Mouse (Mus musculus): ENCODE measurements around the gene Ppp2r5b. TPM values are rescaled to one million over a fixed set of nuclear protein-coding genes. Genes with fewer than 3 reads are reported as not detected.

Gene Ppp2r5b
- total RNA-seq, 2 experiments from 2014 or later, result 189 to 193 TPM

DNA sequence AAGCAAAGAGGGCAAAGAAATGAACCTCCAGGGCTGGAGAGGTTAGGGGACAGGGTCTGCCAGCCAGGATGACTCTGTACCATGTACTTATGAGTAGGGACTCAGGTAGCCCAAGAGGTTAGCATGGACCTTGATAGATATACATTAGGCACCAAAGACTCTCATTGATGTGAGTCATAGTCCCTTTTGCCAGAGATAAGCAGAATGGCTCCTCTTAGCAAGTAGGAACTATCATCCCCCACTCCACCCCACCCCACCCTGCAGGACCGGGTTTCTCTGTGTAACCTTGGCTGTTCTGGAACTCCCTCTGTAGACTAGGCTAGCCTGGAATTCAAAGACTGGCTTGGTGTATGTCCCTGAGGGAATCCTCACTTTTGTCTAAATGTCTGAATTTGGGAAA lies 4.5 kb upstream of the Ppp2r5b start:
- DNase-seq, result no peak
- intact Hi-C loops (cut with DNase I), result no loop called here

DNA sequence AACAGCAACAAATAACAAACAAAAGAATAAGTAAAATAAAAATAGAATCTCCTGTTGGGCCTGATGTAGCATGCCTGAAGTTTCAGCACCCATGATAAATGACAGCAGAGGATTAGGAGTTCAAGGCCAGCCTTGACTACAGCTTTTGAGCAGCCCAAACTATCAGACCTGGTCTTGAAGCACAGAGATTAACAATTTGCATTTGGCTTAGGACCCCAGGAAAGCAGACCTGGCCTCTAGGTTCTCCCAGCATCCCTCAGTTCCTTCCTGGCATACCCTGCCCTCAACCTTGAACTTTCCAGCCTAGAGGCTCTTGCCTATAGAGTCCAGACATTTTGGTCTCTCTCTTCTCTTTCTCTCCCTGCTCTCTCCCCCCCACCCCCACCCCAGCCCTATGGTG lies 3.1 kb upstream of the Ppp2r5b start:
- intact Hi-C loops (cut with DNase I), result no loop called here
- DNase-seq, result no peak

DNA sequence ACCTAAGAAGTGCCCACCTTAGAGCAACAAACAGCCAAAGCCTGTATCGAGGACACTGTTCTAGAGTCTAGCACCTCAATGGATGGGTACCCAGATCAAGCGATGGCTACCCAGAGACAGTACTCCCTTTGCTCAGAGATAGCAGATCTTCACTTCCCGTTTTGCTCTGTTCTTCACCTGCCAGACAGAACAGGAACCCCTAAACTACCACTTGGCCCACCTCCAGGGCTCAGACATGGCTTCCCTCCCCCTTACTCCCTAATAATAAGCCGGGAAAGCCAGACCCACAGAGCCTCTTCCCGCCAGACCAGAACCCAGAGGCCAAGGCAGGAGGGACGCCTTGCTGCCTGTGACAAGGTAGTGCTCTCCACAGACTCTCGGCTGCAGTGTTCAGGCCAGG lies 1.2 kb upstream of the Ppp2r5b start:
- DNase-seq, result no peak
- intact Hi-C loops (cut with DNase I), result no loop called here

DNA sequence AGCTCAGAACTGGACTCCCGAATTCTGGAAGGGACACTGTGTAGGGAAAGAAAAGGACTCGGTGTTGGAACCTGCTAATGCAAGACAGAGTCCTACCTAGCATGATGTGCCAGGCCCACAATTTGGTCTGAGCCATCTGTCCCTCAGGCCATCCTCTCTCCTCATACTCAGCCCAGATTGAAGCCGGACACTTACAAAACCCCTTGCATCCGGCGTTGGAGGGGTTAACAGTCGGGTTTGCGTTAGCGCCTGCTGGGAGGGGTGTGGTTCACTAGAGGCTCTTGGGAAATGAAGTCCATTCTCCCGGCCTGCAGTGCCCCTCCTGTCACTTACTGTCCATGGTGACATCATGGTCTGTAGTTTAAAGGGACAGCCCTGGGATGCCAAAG lies 375 bp upstream of the Ppp2r5b start:
- intact Hi-C loops (cut with DNase I), result no loop called here
- peak; percentile 96 for DNase-seq

DNA sequence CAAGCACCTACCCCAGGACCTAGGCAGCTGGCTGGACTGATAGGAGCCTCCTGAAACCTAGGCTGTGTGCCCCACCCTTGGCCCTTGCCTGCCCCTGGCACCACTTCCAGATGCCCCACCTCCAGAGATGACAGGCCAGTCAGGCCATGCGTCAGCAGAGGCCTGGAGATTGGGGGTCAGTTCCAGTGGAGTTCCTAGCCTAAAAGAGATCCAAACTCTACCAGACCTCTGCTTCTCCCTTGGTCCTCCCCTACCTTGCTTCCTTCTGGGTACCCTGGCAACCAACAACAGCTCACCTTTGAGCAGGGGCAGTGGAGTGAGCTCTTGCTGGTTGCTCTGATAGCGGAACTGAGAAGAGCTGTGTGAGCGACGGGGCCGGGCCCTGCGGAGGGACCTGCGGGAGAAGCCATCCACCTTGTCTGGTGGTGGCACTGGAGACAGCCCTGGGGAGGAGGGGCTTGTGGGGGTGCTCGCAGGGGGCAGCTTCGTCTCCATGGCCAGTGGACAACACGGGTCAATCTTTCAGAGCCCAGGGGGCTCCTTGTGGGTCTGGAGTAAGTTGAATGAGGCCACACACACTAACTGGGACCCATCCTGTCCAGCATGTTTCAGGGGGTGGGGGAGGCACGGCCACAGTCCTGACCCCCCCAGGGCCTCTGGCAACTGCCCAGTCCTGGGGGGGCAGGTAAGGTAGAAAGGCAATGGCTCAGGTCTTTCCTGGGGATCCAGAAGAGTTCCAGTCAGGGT lies 1.2 kb downstream of the Ppp2r5b start:
- no peak for DNase-seq
- intact Hi-C loops (cut with DNase I), result no loop called here

DNA sequence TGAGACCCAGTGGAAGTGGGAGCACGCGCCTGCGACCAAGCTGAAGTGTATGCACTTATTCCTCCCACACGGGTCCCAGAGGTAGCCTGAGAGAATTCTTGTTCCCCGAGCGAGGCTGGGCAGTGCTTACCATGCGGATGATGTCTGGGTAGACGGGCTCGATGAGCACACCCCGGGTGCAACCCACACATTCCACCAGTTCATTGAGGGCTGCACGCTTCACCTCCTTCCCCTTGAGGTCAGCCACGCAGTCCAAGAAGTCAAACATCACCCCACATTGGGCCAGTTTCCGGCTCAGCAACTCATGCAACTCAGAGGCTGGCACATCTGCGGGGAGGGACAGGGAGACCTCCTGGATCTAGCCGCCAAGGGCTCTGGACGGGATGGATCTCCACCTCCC lies 2.0 kb downstream of the Ppp2r5b start:
- DNase-seq, result no peak
- intact Hi-C loops (cut with DNase I), result no loop called here

DNA sequence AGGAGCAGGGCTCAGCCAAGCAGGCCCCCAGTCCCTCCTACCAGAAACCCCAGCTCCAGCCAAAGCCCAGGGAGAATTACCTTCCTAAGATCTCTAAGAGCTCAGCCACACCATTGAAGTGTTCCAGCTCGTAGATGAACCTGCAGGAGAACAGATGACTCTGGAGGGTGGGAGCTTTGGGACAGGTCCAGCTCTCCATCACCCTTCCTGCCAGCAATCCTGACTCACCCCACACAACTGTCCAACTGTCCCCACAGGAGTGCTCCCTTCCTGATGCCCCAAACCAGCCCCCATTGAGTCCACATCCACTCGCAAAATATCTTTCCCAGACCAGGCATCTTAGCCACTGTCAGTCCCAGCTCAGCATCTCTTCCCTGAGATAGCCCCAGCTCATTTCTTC lies 4.6 kb downstream of the Ppp2r5b start:
- no peak for DNase-seq
- intact Hi-C loops (cut with DNase I), result no loop called here

DNA sequence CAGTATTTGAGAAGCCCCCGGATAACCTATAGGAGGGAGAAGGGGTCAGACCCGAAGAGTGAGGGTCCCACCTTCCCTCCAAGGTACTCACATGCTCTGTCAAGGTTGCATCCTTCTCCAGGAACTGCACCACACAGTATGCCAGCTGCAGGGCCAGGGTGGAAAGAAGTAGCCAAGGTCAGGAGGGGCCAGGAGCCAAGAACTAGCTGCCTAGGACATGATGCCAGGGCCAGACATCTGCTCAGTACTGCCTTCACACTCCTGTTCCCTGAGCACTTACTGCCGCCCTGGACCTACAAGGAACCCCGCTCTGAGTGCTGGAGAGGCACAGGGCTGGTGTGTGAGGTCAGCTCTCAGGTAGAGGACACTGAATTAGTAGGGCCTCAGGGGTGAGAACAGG lies 5.3 kb downstream of the Ppp2r5b start:
- intact Hi-C loops (cut with DNase I), result no loop called here
- DNase-seq, result peak; percentile 31

DNA sequence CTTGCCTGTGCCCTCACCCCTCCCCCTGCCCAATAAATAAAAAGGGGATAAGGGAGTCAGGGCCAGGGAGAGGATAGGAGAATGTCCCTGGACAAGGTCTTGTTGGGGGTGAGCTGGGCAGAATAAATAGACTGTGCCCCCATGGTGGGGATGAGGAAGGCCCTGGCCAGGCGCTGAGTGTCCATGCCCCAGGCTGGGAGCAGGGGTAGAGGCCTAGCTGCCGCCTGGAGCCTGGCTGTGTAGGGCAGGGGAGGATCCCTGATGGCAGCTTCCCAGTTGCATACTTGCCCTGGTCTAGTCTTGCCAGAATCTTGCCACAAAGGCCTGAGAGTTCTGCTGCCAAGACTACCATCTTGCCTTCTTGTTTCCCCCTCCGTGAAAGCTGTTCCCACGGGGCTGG lies 7.8 kb downstream of the Ppp2r5b start:
- no peak for DNase-seq
- intact Hi-C loops (cut with DNase I), result no loop called here

DNA sequence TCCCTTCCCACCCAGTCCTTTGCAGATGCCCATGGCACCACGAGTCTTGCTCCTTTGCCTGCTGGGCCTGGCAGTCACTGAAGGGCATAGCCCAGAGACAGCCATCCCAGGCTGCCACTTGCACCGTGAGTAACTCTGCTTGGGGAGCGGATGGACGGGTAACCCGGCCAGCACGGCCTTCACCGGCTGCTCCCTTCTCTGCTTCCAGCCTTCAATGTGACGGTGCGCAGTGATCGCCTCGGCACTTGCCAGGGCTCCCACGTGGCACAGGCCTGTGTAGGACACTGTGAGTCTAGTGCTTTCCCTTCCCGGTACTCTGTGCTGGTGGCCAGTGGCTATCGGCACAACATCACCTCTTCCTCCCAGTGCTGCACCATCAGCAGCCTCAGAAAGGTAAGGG lies 8.9 kb downstream of the Ppp2r5b start:
- no peak for DNase-seq
- intact Hi-C loops (cut with DNase I), result no loop called here

DNA sequence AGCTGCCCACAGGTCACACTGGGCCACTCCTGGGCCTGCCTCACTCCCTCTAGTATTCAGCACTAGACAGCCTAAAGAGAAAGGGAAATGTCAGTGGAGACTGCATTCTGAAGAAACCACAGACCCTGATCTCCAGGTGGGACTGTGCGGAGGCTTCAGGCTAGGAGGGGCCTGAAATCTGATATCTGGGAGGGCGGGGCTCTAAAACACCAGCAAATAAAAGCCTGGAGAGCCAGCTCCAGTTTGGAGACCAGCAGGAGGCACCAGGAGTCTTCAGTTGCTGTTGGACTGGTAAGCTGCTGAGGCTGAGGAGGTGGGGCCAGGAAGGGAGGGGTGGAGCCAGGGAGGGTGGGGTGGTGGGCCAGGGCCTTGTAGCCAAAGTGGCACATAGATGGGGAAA lies 9.5 kb downstream of the Ppp2r5b start, which contains the start of gene Gpha2:
Gene Gpha2 (plus strand): TSS at position 246 of the 400 bp plus-strand sequence.
- intact Hi-C loops (cut with DNase I), result no loop called here
- no peak for DNase-seq

DNA sequence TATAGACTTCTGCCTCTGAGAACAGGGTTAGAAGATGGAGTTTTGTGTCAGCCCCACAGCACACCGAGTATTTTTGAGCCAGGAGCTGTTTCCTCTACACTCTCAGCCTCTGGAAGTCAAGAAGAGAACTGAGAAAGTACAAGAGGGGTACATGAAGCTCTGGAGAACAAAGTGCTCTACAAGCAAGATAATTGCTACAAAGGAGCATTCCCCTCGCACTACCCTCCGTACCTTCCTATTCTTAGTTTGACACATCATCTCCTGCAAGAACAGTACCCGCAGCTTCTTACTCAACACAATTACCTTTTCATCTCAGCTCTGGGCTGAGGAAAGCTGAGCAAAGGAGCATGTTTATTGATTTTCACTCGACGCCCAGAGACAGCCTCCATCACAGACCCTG lies 17.1 kb downstream of the Ppp2r5b start:
- no peak for DNase-seq
- intact Hi-C loops (cut with DNase I), result no loop called here

DNA sequence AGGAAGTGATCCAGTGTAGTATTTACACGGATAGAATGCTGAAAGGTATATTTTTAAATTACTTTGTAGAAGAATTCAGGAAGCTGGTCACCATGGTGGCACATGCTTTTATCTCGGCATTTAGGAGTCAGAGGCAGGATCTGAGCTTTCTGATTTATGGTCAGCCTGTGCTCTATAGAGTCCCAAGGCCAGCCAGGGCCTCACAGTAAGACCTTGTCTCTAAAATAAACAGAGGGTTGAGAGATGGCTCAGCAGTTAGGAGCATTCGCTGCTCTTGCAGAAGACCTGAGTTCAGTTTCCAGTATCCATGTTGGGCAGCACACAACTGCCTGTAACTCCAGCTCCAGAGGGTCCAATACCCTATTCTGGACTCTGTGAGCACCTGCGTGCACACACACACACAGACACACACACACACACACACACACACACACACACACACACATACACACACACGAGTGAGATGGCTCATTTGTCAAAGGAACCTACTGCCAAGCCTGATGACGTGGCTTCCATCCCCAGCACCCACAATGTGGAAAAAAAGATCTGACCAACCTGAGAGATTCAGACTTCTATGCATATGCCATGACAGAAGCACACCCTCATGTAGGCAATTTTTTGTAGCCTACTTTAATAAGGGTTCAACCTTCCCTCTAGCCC lies 19.5 kb downstream of the Ppp2r5b start:
- DNase-seq, result no peak
- intact Hi-C loops (cut with DNase I), result no loop called here

DNA sequence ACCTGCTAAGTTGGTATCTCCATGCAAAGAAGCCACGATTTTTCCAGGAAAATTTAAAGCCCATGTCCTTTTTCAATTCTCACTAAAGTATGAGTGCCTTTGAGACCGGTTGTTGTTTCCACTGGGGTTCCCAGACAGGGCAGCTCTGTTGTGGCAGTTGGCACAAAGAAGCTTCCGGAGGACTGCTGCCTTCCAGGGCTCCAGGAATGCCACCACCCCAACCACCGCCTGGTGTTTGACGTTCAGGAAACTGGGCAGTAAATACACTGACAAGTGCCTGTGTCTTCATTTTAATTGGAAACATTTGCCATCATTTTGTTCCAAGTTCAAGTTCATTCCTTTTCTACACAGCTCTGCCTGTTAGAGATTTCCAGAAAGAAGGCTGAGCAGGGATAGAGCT lies 29.0 kb downstream of the Ppp2r5b start:
- intact Hi-C loops (cut with DNase I), result no loop called here
- DNase-seq, result no peak

DNA sequence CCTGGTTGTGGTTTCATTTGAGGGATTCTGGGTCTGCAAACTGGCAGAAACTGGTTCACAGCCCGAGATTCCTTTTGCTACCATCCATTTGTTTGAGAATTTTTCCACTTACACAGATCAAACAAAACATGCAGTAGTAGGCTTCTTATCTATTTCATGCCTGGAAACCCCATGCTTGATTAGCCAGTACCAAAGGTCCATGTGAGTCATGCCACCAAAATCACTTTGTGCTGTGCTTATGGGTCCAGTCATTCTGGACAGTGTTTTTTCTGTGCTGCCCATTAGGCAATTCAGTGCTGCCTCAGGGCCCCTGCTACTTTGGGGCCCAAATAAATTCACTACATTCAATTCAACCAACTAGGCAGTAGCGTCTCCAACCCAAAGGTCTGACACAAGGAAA lies 31.4 kb downstream of the Ppp2r5b start:
- no peak for DNase-seq
- intact Hi-C loops (cut with DNase I), result no loop called here

DNA sequence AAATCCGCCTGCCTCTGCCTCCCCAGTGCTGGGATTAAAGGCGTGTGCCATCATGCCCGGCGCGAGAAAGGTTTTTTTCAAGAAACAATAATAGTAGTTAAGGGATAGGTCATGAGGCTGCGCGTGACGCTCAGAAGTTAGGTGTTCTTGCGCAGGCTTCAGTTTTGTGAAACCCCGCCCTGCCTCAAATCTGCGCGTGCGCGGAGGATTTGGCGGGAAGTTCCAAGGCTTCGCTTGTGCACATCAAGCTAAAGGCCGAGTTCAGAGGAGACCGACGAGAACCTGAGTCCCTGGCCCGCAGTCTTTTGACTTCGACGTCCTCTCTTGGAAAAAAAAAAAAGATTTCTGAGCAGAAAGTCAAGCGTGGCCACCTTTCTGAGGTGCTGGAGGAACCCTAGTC lies 51.5 kb downstream of the Ppp2r5b start, which contains the start of gene Majin:
Gene Majin (plus strand): TSS at position 258 of the 400 bp plus-strand sequence.
- DNase-seq, result no peak
- intact Hi-C loops (cut with DNase I), result no loop called here

DNA sequence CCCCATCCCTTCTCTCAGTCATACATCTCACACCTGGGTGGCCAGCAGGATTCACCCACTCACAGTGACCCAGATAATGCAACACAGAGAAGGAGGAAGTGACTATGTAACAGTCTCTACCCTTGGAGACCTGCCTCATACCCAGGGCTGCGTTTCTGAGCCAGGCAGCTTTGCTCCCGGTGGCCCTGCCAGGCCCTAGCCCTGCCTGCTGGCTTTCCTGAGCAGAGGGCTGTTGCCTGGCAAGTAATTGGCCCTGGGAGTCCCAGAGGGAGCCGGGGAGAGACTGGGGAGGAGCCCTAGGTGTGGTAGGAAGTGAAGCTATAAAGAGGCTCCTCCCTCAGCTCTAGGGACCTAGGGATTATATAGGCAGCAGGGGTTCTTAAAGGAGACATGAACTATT lies 53.1 kb downstream of the Ppp2r5b start:
- intact Hi-C loops (cut with DNase I), result no loop called here

DNA sequence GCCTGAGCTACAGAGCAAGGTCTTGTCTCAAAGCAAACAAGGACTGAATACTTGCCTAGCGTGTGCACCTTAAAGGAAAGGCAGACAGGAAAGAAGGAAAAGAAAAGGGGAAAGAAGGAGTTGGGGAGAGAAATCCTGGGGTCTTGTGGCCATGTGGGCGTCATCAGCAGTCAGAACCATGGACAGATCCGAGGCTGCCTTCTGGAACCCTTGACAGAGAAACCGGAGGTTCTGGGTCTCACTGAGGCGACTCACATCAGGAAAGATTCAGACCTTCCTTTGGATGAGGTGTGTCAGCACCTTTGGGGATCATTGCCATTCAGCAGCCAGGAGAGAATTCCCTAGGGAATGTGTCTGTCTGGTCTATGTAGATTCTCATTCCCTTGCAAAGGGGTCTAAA lies 54.0 kb downstream of the Ppp2r5b start:
- intact Hi-C loops (cut with DNase I), result no loop called here
- no peak for DNase-seq

More for the DNA sequence above, 53.1 kb downstream of the Ppp2r5b start:
- DNase-seq, result peak; percentile 26

DNA sequence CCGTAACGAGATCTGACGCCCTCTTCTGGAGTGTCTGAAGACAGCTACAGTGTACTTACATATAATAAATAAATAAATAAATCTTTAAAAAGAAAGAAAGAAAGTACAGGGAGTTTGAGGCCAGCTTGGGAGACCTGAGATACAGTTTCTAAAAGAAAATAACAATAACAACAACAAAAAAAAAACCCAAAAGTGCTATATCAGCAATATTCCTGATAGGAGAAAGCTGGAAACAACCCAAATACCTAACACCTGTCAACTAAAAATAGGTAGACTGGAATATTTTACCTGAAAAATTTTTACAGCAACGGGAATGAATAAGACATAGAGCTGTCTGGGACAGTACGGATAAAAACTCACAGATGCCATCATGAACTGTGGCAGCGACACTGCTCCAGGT lies 56.9 kb downstream of the Ppp2r5b start:
- intact Hi-C loops (cut with DNase I), result no loop called here
- no peak for DNase-seq

Measured in left cerebral cortex, postnatal 4 days (tissue).